Mouse (Mus musculus) MEL-GATA-1-ER (cell line): ENCODE data around the gene Sik3.
"Not testable (repeated sequence)": the region's sequence is repeated elsewhere in the genome, so short reads cannot be mapped to it uniquely, and the experiment has no call there.

Experiments used
- DNase-seq: peaks from one replicate; pipeline ENCODE4 v3.0.0-alpha.2; 2012; ENCODE audit warnings: low read depth; ENCODE audit errors: extremely low read depth

The Sik3 gene

DNA sequence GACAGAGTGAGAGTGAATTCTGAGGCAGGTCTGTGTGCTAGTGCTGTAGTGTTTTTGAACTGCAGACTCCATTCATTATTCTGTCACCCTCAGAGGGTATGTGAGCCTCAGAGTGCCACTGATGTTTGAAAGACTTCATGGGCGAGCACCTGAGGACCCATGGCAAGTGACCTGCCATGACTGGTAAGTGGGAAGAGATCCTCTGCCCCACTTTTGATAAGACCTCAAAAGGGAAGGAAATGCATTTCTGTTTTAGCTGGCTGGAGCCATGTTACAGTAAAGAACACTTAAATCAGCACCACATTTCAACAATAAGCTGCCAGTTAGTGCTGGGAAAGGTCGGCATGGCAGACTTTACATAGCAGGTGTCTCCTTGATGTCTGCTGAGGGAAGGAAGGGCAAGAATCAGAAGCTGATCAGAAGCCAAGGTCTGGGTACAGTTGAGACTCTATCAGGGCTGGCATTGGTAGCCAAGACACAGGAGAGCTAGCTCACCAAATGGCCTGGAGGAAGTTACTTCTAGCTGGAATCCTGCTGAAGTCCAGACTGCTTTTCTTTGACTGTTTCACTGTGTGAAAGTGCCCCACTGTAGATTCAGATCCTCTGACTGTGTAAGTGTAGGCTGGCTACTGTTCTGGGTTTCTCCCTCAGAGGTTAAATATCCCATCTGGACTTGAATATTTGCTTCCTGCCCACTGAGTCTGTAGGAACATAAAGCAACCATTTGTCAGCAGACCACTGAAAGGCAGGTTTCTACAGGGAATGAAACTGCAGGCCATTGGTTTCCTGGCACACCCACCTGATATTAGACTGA is 138.5 kb downstream of the Sik3 start:
- no peak for DNase-seq

DNA sequence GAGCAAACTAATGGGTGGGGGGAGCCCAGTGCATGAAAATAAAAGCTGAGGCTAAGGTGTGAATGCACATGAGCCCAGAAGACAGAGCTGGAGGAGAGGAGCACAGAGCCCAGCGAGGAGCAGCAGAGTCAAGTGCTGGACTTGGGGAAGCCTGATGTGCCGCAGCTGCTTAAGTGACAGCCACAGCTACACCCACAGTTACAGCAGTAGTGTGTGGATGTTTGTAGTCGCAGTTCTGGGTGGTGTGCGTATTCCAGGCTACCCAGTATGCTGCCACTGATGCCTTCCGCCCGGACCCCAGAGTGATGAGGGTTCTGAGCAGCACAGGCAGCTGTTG is 139.1 kb downstream of the Sik3 start:
- no peak for DNase-seq

DNA sequence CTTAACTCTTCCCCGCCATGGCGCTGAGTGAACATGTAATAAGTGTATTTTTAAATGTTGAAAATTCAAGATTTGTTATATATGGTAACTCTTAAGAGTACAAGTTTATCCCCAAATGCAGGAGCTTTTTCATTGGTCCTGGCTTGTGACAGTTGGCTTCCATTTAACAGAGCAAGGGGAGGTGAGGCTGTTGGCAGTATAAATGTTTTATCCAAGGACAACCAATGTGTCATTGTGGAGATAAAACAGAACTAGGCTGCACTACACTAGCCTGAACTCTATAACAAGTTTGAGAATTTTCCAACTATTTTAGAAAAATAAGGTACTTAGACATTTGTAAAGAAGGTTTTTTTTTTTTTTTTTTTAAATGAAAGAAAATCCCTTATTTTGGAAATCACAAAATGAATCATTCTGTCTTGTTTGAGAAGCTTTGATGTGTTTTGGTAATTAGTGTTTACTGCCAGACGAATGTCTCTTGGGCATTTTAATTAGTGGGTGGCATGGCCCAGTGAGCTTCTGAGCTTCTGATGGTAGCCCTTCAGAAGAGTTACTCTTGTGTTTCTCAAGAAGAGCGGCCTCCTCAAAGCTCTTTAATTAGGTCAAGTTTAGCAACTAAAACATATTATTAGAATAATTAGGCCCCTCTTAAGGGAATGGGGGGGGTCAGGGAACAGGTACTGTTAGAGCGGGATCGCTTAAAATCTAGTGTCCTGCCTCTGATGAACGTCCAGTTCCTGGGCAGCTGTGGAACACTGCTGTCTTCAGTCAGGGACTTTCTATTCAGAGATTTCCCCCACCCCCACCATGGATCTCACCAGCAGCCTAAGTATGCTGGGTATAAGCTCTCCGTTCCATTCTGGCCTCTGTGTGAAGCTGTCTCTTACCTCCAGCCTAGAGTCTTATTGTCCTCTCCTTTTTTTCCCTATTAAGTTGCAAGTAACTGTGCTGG is 139.7 kb downstream of the Sik3 start:
- DNase-seq: no peak

DNA sequence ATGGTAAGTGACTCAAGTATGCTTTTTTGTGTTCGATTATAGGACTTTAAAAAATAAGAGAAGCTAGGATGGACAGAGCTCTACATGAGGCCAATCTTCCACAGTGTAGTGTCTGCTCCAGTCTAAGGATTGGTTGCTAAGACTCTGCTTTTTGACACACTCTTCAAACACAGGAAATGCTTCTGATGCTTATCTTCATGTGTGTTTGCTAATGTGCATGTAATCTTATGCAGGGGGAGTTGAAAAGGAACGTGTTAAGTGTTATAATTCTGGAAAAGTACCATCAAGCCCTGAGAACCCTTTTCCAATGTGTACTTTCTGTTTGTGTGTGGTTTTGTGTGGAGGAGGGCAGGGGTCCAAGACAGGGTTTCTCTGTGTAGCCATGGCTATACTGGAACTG is 141.8 kb downstream of the Sik3 start:
- no peak for DNase-seq

DNA sequence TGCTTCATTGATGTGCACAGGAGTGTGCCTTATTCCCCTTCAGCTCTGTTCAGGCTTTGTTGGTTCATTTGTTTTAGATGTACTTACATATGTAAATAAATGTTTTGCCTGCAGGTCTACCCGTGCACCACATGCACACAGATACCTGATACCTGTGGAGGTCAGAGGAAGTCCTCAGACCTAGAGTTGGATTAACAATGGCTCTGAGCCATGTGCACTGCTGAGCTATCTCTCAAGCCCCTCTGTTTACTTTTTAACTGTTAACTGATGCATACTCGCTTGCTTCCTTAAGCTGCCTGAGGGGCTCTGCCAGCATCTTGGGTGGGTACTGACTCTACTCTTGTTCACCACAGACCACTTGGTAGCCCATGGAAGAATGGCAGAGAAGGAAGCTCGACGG is 142.4 kb downstream of the Sik3 start:
- no peak for DNase-seq

DNA sequence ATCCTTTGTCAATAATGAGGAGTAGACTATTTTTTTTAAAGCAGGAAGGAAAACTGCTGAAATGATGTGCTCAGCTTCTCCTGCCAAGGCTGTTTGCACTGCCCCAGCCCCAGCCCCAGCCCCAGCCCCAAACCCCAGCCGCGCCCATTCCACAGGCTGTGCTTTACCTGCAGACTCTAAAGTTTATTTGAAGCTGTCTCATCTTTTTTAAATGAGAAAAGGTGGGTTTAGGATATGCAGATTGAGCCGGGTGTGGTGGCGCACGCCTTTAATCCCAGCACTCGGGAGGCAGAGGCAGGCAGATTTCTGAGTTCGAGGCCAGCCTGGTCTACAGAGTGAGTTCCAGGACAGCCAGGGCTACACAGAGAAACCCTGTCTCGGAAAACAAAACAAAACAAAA is 143.2 kb downstream of the Sik3 start:
- DNase-seq: not testable (repeated sequence)

DNA sequence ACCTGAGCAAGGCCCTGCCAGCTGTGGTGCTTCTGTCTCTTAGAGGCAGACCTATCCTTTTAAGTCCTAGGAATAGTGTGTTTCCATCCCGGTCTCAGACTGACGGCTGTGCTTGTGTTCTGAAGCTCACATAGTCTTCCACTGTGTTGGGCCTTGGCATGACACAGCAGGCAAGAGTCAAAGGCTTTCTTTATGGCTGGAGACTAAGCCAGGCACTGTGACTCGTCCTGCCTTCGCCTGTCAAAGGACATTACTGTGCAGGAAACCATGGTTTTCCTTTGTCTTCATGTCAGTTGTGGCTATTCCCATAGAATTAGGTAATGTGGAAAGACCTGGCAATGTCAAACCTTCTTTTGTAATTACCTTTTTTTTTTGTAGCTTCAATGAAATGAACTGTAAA is 144.1 kb downstream of the Sik3 start:
- DNase-seq: no peak

DNA sequence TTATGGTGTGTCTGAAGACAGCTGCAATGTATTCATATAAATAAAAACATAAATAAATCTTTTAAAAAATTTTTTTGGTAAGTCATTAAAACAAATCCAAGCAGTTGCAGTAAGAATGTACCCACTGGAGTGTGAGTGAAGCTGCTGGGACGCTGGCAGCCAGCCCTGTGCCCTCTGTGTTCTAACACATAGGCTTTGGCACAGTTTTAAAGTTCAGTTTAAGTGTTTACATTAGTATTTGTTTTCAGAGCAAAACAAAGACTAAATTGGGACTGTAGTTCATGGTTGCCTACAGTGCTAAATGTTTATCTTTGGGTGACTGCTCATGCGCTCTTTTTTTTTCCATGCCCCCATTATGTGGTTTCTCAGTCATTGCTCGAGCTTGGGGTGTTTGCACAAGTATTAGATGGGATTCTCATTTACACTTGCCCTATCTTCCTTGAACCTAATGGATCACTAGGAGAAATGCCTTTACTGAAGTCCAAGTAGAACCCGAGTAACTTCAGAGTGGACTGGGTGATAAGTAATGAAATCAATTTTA is 145.7 kb downstream of the Sik3 start:
- DNase-seq: no peak

DNA sequence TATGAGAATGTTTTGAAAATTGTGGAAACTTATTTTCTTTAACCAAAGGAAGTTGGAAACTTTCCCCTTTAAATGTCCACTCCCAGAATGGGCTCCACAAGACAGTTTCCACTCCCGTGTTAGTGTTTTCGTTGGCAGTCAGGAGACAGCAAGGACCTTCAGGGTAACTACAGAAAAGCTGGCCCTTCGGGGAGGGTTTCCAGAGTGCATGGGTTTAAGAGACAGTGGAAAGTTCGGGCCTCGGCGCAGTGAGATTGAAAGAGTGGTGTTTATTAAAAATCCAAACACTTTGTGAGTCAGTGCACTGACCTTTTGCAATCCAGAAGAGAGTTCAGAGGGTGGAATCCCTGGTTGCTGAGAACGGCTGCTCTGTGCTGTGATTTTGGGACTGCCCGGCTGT is 150.8 kb downstream of the Sik3 start:
- no peak for DNase-seq

DNA sequence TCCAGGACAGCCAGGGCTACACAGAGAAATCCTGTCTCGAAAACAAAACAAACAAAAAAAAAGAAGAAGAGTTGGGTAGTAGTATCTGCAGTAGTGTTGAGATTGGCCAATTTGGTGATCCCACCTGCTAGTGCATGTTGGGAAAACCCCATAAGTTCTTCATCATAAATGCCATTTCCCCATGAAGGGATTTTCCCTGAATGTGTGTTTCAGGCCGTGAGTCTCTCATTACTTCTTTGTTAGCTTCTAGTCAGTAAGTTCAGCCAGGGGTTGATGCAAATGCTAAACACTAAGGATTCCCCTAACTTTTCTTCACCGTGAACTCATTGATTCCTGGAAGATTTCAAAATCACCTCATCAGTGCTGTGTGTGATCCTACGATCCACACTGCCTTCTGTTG is 156.2 kb downstream of the Sik3 start:
- no peak for DNase-seq

DNA sequence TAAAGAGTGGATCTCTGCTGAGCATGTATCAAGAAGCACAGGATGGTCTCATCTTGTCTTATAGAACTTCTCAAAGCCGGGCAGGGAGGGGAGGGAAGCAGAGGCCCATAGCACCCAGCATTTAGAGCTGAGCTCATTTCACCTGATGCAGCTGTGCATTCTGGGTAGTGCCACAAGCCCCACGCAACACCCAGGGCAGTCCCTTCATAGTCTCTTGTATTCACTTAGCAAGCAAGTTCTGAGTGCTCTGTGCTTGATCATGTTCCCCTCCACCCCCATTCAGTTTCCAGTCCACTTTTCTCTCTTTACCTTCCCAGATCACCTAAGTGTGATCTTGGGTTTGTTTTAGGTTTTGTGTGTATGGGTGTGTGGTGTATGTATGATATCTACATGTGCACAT is 159.6 kb downstream of the Sik3 start:
- no peak for DNase-seq

DNA sequence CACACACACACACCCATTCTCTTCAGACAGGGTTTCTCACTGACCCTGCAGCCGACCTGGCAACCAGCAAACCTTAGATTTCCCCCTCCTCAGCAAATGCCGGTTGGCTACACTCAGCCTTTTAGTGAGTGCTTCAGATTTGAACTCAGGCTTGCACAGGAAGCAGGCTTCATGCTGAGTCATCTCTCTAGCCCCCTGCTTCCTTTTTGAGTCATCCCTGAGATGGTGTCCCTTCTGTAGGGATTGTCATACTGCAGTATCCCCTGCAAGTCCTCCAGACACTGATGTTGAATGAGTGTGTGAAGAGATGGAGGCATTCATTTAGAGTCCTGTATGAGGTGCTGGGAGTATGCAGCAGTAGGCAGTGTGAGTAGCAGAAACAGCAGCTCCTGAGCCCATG is 160.3 kb downstream of the Sik3 start:
- no peak for DNase-seq

DNA sequence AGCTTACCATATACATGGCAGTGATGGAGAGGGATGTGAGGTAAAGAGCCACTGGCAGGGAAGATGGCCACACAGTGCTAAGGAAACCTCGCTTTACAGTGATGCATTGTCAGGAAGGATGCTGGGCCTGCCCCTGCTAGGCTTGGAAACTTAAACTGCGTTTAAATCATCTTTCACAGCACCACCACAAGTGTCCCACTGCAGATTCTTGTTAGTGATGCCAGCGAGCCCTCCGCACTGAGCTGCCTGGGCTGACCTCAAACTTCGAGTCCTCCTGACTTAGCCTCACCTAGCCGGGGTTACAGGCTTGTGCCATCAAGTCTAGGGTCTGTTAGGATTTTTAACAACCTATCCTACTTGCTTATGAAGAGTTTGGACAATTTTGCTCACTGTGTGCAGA is 161.3 kb downstream of the Sik3 start:
- DNase-seq: no peak

DNA sequence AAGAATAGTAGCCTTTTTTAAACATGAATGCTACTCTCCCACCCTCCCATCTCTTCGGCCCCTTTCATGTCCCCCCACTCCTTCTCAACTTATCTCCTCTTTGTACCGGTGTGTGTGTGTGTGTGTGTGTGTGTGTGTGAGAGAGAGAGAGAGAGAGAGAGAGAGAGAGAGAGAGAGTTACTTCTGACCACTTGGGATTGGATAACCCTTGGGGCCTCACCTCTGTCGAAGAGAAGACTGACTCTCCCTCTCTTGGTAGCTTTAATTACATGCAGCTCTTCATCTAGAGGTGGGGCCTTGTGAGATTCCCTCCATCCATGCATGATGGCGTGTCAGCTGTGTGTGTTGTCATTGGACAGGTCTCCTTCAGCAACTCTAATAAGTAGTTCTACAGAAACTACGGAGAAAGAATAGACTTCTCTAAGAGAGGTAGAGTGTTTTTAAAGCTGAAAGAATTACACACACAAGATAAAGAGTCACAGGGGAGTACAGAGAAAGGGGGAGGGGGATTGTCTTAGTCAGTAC is 162.2 kb downstream of the Sik3 start:
- no peak for DNase-seq

DNA sequence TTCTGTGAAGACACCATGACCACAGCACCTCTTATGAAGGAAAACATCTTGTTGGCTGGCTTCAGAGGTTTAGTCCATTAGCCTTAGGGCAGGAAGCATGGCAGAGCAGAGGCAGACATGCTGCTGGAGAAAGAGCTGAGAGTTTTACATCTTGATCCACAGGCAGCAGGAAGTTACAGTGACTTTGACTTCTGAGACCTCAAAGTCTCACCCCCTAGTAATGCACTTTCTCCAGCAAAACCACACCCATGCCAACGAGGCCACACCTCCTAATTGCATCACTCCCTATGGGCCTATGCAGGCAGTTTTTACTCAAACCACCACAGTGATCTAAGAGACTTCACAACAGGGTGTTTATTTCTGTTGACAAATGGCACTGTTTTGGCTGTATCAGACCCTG is 162.7 kb downstream of the Sik3 start:
- DNase-seq: peak; percentile 69

DNA sequence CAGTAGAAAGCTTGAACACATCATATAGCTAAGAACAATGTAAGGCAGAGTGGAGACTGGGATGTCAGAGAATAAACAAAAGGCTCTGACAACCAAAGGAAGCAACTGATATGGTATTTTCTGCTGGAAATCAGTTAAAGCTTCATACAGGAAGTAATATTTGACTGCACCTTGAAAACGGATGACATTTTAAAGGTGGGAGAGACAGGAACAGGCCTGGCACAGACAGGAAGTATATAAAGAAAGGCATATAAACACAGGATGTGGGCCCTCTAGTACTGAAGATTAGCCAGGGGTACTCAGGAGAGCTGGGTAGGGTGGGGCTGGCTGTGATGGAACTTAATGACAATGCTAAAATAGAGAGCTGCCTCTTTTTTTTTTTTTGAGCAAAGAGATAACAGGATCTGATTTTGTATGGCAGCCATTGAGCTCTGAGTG is 163.3 kb downstream of the Sik3 start:
- DNase-seq: no peak

DNA sequence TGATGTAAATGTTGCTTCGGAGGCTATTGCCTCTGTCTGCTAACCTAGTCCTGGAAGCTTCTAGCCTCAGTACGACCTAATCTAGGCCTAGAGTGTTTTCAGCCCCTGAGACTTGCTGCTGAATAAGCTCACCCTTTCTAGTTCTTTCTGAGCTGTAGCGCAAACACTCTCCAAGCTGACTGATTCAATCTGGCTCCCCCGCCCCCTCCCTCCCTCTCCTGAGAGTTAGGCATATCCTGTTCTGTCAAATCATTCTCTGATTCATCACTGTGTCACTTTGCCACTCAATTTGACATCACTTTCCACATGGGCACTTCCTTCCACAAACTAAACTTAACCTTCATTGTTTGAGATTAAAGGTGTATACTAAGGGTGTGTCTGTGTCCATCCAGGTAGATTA is 164.0 kb downstream of the Sik3 start:
- DNase-seq: no peak

DNA sequence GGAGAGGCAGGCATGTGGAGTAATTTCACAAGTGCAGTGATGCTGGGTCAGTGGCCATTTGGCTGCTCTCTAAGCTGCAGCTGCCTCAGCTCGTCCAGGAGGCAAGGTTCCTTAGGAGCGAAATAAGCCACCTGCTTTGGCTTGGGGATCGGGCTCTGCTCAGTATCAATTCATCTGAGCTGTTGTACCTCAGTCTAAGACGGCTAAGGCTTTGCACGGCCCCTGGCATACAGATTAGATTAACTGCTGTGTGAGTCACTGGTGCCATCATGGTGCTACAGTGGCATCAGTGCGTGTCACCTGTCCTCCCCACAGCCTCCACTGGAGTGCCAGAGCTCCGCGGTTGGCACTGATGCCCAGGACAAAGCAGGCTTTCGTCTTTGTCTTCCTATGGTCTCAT is 166.0 kb downstream of the Sik3 start:
- no peak for DNase-seq

DNA sequence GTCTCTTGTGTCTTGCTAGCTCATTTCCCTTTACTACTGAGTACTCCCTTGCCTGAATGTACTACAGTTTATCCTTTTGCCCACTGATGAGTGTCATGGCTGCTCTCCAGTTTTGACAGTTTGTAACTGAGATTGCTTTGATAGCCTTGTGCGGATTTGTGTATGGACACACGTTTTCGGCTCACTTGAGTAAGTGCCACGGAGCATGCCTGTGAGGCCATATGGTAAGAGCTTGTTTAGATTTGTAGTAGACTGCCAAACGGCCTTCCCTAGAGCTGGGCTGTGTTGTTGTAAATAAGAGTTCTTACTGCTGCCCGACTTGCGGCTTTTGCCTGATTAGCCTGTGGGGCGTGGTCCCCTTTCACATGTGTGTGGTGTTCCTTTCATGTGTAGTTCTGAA is 168.7 kb downstream of the Sik3 start:
- DNase-seq: no peak

DNA sequence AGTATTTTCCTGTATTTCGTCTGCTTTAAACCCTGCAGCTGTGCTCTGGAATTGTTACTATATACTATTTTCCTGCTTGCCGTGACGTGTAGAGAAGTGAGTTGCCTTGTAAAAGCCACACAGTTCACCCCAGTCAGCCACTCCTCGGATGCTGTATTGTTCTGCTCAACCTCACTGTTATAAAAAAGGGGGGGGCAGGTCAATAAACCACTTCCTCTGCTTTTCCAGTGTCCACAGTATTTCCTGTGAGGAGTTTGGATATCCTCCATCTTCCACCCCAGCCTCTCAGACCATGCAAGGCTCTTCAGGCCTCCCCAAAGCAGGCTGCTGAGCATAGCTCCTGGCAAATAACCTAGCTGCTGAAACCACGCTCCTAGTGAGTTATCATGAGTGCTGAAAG is 171.9 kb downstream of the Sik3 start:
- DNase-seq: no peak

DNA sequence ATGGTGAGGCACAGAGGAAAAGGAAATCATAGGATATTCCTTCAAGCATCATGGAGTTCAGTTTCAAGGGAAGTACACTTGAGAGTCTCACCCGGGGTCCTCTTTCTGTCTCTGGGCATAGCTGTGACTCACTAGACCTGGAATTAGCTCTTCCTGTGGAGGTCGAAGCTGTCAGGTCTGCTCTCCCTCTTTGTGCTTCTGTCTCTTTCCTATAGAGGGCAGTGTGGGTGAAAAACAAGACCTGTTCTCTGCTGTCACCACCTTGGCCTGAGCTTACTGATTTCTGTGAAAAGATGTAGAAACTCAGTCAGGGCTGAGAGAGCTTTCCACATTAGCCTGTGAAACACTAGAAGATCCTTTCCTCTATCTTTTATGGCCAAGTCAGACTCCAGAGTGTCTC is 172.6 kb downstream of the Sik3 start:
- peak; percentile 36 for DNase-seq

DNA sequence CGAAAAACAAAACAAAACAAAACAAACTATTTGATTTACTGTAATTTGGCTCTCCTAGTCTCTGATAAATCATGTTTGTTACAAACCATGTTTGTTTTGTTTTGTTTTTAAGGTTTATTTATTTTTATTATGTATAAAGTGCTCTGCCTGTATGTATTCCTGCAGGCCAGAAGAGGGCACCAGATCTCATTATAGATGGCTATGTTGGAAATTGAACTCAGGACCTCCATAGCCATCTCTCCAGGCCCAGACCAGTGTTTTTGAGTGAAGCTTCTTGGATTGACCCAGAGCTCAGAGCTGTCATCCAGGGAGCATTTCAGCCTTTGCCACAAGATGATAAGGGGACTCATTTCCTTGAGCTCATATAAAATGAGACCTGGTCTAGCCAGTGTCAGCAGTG is 173.8 kb downstream of the Sik3 start:
- no peak for DNase-seq
